Mouse (Mus musculus) heart, embryonic 10.5 days (tissue): Measurements from ENCODE around the gene Olfr1034. TPM values are rescaled to one million over a fixed set of nuclear protein-coding genes. Genes with fewer than 3 reads are reported as not detected.
"Not testable (repeated sequence)": the region's sequence is repeated elsewhere in the genome, so short reads cannot be mapped to it uniquely, and the experiment has no call there.

ENCODE experiments used
- DNase-seq: peaks from one replicate; pipeline ENCODE4 v3.0.0-alpha.2; 2017; ENCODE audit warnings: low spot score
- H3K27ac ChIP-seq: fragments of 300-500 bp; sonication (generic); 2 replicates; pipeline ENCODE4 v1.5.1; 2016; ENCODE audit warnings: mild to moderate bottlenecking
- H3K27me3 ChIP-seq: fragments of 300-500 bp; sonication (generic); 2 replicates; pipeline ENCODE4 v1.6.1; 2016; ENCODE audit warnings: mild to moderate bottlenecking; ENCODE audit not compliant: poor library complexity, insufficient read depth, severe bottlenecking
- H3K36me3 ChIP-seq: fragments of 300-500 bp; sonication (generic); 2 replicates; pipeline ENCODE4 v1.6.1; 2016; ENCODE audit warnings: mild to moderate bottlenecking, moderate library complexity
- H3K4me1 ChIP-seq: fragments of 300-500 bp; sonication (generic); 2 replicates; pipeline ENCODE4 v1.6.1; 2016; ENCODE audit warnings: mild to moderate bottlenecking
- H3K4me3 ChIP-seq: fragments of 300-500 bp; sonication (generic); 2 replicates; pipeline ENCODE4 v1.5.1; 2016; ENCODE audit warnings: mild to moderate bottlenecking, moderate library complexity
- H3K9me3 ChIP-seq: fragments of 300-500 bp; sonication (generic); 2 replicates; pipeline ENCODE4 v1.6.1; 2016; ENCODE audit warnings: mild to moderate bottlenecking, moderate library complexity
- WGBS: fragments of 180-500 bp; shearing (Covaris S2); methylation state at CpG from one replicate; pipeline ENCODE4 v1.1.7; 2016; 5-methylcytosine and 5-hydroxymethylcytosine counted together
- polyA plus RNA-seq: library from polyadenylated mRNA; unstranded; fragments of >200 nt; fragmentation: Nextera tagmentation; extraction: Ambion mirVana; gene quantifications from 2 replicates; pipeline ENCODE4 v1.2.1, GENCODE M21; 2016

Olfr1034 gene
- not detected in 2 replicates for polyA plus RNA-seq

DNA sequence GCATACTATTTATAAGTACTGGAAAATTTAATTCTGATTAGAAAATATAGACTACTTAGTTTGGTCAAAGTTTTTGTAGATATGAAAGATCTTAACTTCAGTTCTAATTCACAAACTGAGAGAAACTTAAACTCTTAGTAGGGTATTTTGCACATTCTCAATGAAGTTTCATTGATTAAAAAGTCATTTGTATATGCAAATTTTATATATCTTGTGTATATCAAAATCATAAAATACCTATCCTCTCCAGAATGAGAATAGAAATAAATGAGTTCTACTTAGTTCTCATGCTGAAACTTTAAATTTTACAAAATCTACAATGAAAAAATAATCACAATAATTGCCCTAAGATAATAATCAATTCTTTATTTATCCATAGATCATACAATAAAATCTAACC lies at the start of gene Olfr1034:
Gene Olfr1034, plus strand, starts transcription at position 301 of the 400 bp plus-strand sequence.
- Histone ChIP-seq H3K4me1 (no peaks in the 10 kb centered on the region), H3K27me3 (no peaks in the 10 kb centered on the region), H3K4me3 (no peak within 1 kb of the TSS), H3K36me3 (no peaks in the 10 kb centered on the region), H3K27ac (no peak within 1 kb of the TSS), H3K9me3 (no peaks in the 10 kb centered on the region)
- DNase-seq: no peak

DNA sequence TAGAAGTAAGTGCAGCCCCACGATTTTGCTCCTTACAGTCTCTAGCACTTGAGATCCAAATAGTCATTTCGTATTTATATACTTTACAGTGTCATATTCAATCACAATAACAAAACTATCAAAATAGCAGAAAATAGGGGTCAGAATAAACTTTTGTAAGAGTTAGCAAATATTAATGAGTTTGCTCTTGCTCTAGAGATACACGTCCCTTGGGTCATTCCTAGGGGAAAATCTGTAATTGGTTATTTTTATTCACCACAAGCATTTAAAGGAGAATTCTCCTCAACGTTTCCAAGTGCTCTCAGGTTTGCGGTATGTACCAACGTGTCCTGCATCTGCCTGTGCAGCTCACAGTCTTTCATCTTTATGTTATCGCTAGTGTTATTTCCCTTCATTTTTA lies 40.4 kb upstream of the Olfr1034 start, which contains the start of gene Olfr1032:
Gene Olfr1032, plus strand, starts transcription at position 301 of the 400 bp plus-strand sequence.
- H3K36me3 ChIP-seq: no peaks in the 10 kb centered on the region
- DNase-seq: no peak
- no peak within 1 kb of the TSS for H3K27ac ChIP-seq
- 83% methylated on average over 7 of the region's 7 CpGs for WGBS
- no peaks in the 10 kb centered on the region for H3K9me3 ChIP-seq
- H3K27me3 ChIP-seq: no peaks in the 10 kb centered on the region
- no peaks in the 10 kb centered on the region for H3K4me1 ChIP-seq
- no peak within 1 kb of the TSS for H3K4me3 ChIP-seq

DNA sequence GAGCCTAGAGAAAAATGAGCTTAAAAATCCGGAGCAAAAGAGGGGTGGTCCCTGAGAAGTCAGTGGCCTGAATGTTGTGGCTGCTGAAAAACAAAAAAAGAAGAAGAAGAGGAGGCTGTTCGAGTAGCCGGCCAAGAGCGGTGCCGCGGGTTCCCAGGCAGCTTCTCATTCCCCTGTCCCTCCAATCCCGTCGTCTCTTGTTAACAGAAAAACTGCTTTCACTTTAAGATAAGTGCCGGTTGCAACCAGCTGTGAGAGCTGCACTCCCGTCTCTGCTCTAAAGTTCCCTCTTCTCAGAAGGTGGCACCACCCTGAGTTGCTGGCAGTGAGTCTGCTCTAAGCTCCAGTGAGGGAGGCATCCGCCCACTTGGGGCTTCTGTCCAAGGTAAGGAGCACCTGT lies 25.3 kb upstream of the Olfr1034 start, which contains the start of gene Olfr1033:
Gene Olfr1033, plus strand, starts transcription at position 228 of the 400 bp plus-strand sequence.
- H3K4me3 ChIP-seq: peak within 1 kb of the TSS; percentile 49
- not testable (repeated sequence) for H3K4me1 ChIP-seq, H3K27ac ChIP-seq, H3K9me3 ChIP-seq, H3K27me3 ChIP-seq, H3K36me3 ChIP-seq, DNase-seq
- WGBS: 1% methylated on average over 11 of the region's 11 CpGs

DNA sequence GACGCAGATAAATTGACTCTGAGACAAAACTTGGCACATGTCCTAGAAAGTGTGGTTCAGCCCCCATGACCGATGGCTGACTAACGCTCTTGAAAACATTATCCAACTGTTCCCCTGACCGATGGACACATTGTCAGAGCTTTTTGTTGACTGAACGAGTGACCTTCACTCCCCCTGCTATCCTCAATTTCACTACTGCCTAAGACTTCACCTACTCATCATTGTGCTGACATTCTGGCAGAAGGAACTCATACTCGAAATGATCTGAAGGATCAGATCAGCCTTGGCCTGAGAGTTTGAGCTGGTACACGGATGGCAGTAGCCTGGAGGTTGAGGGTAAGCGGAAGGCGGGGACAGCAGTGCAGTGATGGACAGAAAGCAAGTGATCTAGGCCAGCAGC lies 24.1 kb upstream of the Olfr1034 start:
- WGBS: 63% methylated on average over 7 of the region's 9 CpGs
- not testable (repeated sequence) for DNase-seq, H3K36me3 ChIP-seq, H3K27me3 ChIP-seq, H3K4me1 ChIP-seq, H3K9me3 ChIP-seq, H3K27ac ChIP-seq, H3K4me3 ChIP-seq

DNA sequence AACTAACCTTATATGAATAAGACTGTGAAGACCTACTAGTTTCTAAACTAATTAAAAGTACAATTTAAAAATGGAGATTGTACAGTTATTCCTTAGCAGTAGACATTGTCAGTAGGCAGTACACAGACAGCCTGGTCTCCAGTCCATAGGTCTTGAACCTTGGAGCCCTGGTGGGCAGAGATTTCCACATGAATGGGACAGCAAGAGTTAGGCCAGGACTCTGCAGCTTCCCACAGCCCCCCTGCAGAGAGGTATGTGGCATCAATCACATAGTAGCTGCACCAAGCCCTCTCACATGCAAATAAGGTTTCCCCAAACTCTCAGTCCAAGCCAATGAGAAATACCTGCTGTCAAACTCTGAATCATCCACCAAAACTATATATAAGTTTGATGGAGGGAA lies 5.1 kb downstream of the Olfr1034 start:
- not testable (repeated sequence) for H3K36me3 ChIP-seq, H3K27ac ChIP-seq, DNase-seq, H3K9me3 ChIP-seq, H3K4me3 ChIP-seq, H3K27me3 ChIP-seq, H3K4me1 ChIP-seq

DNA sequence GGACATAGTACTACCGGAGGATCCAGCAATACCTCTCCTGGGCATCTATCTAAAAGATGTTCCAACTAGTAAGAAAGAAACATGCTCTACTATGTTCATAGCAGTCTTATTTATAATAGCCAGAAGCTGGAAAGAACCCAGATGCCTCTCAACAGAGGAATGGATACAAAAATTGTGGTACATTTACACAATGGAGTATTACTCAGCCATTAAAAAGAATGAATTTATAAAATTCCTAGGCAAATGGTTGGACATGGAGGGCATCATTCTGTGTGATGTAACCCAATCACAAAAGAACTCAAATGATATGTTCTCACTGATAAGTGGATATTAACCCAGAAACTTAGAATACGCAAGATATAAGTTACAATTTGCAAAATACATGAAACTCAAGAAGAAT lies 18.1 kb downstream of the Olfr1034 start:
- H3K4me3 ChIP-seq, DNase-seq, H3K9me3 ChIP-seq, H3K4me1 ChIP-seq, H3K27ac ChIP-seq, H3K36me3 ChIP-seq, H3K27me3 ChIP-seq: not testable (repeated sequence)
- WGBS: 86% methylated on average over 2 of the region's 2 CpGs

DNA sequence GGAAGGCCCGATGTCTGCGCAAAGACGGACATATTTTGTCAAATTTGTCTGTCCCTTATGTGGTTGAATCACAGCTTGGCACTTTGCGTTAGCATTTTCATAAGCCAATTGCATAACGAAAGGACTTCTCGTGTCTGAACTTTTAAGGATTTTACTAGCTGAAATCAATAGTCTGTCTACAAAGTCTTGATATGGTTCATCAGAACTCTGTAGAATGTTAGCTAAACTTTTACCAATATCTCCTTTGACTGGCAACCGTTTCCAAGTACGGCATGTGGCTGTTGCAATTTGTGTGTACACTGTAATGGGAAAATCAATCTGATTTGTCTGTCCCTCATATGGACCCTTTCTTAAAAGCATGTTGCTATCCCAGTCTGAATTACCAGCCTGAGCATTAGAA lies 24.5 kb downstream of the Olfr1034 start:
- Histone ChIP-seq H3K27ac (no peak overlapping the region), H3K4me3 (no peak overlapping the region), H3K9me3 (no peaks in the 10 kb centered on the region), H3K4me1 (no peaks in the 10 kb centered on the region), H3K27me3 (no peaks in the 10 kb centered on the region), H3K36me3 (no peaks in the 10 kb centered on the region)
- DNase-seq: no peak
- WGBS: 95% methylated on average over 8 of the region's 8 CpGs

DNA sequence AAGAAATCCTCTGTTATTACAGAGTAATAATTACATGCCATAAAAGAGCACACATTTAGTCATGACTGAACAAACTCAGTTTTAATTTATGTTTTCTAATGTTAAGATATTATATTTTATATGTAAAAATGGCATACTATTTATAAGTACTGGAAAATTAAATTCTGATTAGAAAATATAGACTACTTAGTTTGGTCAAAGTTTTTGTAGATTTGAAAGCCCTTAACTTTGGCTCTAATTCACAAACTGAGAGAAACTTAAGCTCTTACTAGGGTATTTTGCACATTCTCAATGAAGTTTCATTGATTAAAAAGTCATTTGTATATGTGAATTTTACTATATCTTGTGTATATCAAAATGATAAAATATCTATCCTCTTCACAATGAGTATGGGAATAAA lies 28.0 kb downstream of the Olfr1034 start, which contains the start of gene Olfr1036:
Gene Olfr1036, plus strand, starts transcription at position 301 of the 400 bp plus-strand sequence.
- not testable (repeated sequence) for H3K36me3 ChIP-seq, H3K9me3 ChIP-seq, H3K4me3 ChIP-seq, DNase-seq, H3K4me1 ChIP-seq, H3K27me3 ChIP-seq, H3K27ac ChIP-seq

DNA sequence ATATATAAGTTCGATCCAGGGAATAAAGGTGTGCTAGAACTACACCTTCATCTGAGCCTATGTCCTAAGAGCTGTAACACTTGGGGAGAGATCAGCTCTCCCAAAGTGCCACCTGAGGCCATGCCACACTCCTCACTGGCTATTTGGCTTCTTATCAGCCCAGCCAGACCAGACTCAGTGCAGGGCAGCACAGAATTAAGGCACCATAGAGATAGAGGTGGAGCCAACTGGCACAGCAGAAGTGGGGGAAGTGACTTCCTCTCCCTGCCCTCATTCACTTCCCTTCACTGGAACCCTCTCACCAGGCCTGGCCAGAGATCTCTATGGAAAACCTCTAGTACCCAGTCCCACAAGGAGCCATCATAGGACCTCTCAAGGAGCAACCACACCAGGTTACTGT lies 34.8 kb downstream of the Olfr1034 start:
- not testable (repeated sequence) for H3K4me1 ChIP-seq, H3K4me3 ChIP-seq, H3K27ac ChIP-seq, DNase-seq, H3K27me3 ChIP-seq, H3K9me3 ChIP-seq, H3K36me3 ChIP-seq
- WGBS: 78% methylated on average over 1 of the region's 1 CpGs

DNA sequence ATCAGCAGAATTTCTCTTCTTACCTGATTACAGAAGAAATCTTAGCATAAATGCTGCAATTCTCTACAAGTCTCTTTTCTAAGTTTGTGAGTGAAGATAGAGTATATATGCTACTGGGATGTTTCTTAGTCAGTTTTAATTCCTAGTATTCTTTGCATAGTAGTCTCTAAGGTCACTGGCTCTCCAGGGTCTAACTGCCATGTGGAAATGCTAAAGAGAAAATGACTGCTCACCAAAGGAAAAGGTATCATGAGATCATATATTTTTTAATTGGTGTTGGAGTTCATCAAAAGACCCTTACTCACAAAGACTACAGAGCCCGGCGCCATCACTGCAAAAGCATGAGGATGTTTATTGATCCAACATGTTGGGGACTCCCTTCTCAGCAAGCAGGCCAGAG lies 41.6 kb downstream of the Olfr1034 start, which contains the start of gene Olfr1037:
Gene Olfr1037, minus strand, starts transcription at position 101 of the 400 bp plus-strand sequence.
- no peak within 1 kb of the TSS for H3K4me3 ChIP-seq
- no peak for DNase-seq
- WGBS: 93% methylated on average over 2 of the region's 2 CpGs
- H3K27me3 ChIP-seq: no peaks in the 10 kb centered on the region
- no peaks in the 10 kb centered on the region for H3K36me3 ChIP-seq
- no peaks in the 10 kb centered on the region for H3K4me1 ChIP-seq
- H3K27ac ChIP-seq: no peak within 1 kb of the TSS
- no peaks in the 10 kb centered on the region for H3K9me3 ChIP-seq

Other genes starting within 250 kb of the Olfr1034 start
- not detected in 2 replicates for gene Olfr1016, start 243.3 kb upstream of the Olfr1034 start, polyA plus RNA-seq
- gene Olfr1018, start 227.4 kb upstream of the Olfr1034 start, polyA plus RNA-seq: not detected in 2 replicates
- not detected in 2 replicates for gene Olfr1019, start 200.4 kb upstream of the Olfr1034 start, polyA plus RNA-seq
- gene Olfr1020, start 198.8 kb upstream of the Olfr1034 start, polyA plus RNA-seq: not detected in 2 replicates
- gene Olfr1022, start 177.3 kb upstream of the Olfr1034 start, polyA plus RNA-seq: not detected in 2 replicates
- not detected in 2 replicates for gene Olfr1023, start 160.2 kb upstream of the Olfr1034 start, polyA plus RNA-seq
- gene Olfr1024, start 140.8 kb upstream of the Olfr1034 start, polyA plus RNA-seq: not detected in 2 replicates
- gene Olfr1025-ps1, start 130.7 kb upstream of the Olfr1034 start, polyA plus RNA-seq: not detected in 2 replicates
- not detected in 2 replicates for gene Olfr1026, start 124.3 kb upstream of the Olfr1034 start, polyA plus RNA-seq
- gene Olfr1028, start 95.4 kb upstream of the Olfr1034 start, polyA plus RNA-seq: not detected in 2 replicates
- not detected in 2 replicates for gene Olfr1029, start 72.0 kb upstream of the Olfr1034 start, polyA plus RNA-seq
- not detected in 2 replicates for gene Olfr1030, start 66.6 kb upstream of the Olfr1034 start, polyA plus RNA-seq
- gene Olfr1031, start 55.6 kb upstream of the Olfr1034 start, polyA plus RNA-seq: not detected in 2 replicates
- gene Olfr1032, start 40.3 kb upstream of the Olfr1034 start, polyA plus RNA-seq: not detected in 2 replicates
- 0.21 TPM in 1 of 2 replicates, not detected in the other for gene Olfr1033, start 25.2 kb upstream of the Olfr1034 start, polyA plus RNA-seq
- not detected in 2 replicates for gene Olfr1036, start 28.1 kb downstream of the Olfr1034 start, polyA plus RNA-seq
- not detected in 2 replicates for gene Olfr1037, start 41.5 kb downstream of the Olfr1034 start, polyA plus RNA-seq
- gene Olfr1039, start 90.1 kb downstream of the Olfr1034 start, polyA plus RNA-seq: not detected in 2 replicates
- gene Olfr1040, start 100.9 kb downstream of the Olfr1034 start, polyA plus RNA-seq: not detected in 2 replicates
- not detected in 2 replicates for gene Olfr1042, start 116.0 kb downstream of the Olfr1034 start, polyA plus RNA-seq
- gene Olfr1043, start 121.7 kb downstream of the Olfr1034 start, polyA plus RNA-seq: not detected in 2 replicates
- gene Olfr1044, start 132.0 kb downstream of the Olfr1034 start, polyA plus RNA-seq: not detected in 2 replicates
- not detected in 2 replicates for gene Olfr52, start 139.8 kb downstream of the Olfr1034 start, polyA plus RNA-seq
- gene Olfr1045, start 157.1 kb downstream of the Olfr1034 start, polyA plus RNA-seq: not detected in 2 replicates
- gene Olfr1046, start 173.5 kb downstream of the Olfr1034 start, polyA plus RNA-seq: not detected in 2 replicates
- not detected in 2 replicates for gene Olfr1047, start 185.5 kb downstream of the Olfr1034 start, polyA plus RNA-seq
- gene Olfr1048, start 194.4 kb downstream of the Olfr1034 start, polyA plus RNA-seq: not detected in 2 replicates
- not detected in 2 replicates for gene Olfr1049, start 212.5 kb downstream of the Olfr1034 start, polyA plus RNA-seq
- gene Olfr1051, start 233.2 kb downstream of the Olfr1034 start, polyA plus RNA-seq: not detected in 2 replicates
- gene Olfr1052, start 246.6 kb downstream of the Olfr1034 start, polyA plus RNA-seq: not detected in 2 replicates